Mouse (Mus musculus): ENCODE measurements around the gene Crp. TPM values are rescaled to one million over a fixed set of nuclear protein-coding genes. Genes with fewer than 3 reads are reported as not detected.

Crp gene
- polyA plus RNA-seq, 1 experiment, result not detected

GRCm38 (mm10) chr1:172759525-172759924 is 61.7 kb downstream of the Crp start:
- Histone ChIP-seq H3K4me3 (replicated peaks; ENCODE audit: control insufficient read depth, low read depth, low read length) (no peak overlapping the region), H3K4me1 (ENCODE audit: control insufficient read depth, insufficient read depth, low read length) (no peaks in the 10 kb centered on the region), H3K27ac (ENCODE audit: control insufficient read depth, insufficient read depth, low read depth, low read length, poor library complexity) (no peak overlapping the region)
- 69% methylated on average over 1 of the region's 1 CpGs for WGBS
- no peak for TF ChIP-seq CTCF (IDR thresholded peaks at IDR 0.05; ENCODE audit: control insufficient read depth, insufficient read depth, low read length)
- TF ChIP-seq POLR2A (IDR thresholded peaks at IDR 0.05; ENCODE audit: borderline replicate concordance, control insufficient read depth, low read depth, low read length), result no peak

GRCm38 (mm10) chr1:172779195-172779594 is 81.3 kb downstream of the Crp start:
- TF ChIP-seq POLR2A (IDR thresholded peaks at IDR 0.05; ENCODE audit: borderline replicate concordance, control insufficient read depth, low read depth, low read length) (no peak), CTCF (IDR thresholded peaks at IDR 0.05; ENCODE audit: control insufficient read depth, insufficient read depth, low read length) (no peak)
- WGBS, result 82% methylated on average over 5 of the region's 5 CpGs
- no peak overlapping the region for H3K4me3 ChIP-seq (replicated peaks; ENCODE audit: control insufficient read depth, low read depth, low read length)
- no peak overlapping the region for H3K27ac ChIP-seq (ENCODE audit: control insufficient read depth, insufficient read depth, low read depth, low read length, poor library complexity)
- H3K4me1 ChIP-seq (ENCODE audit: control insufficient read depth, insufficient read depth, low read length), result no peaks in the 10 kb centered on the region

- H3K27ac ChIP-seq (ENCODE audit: control insufficient read depth, insufficient read depth, low read depth, low read length, poor library complexity), result no peak overlapping the region
- WGBS, result 63% methylated on average over 2 of the region's 2 CpGs
- no peak for TF ChIP-seq POLR2A (IDR thresholded peaks at IDR 0.05; ENCODE audit: borderline replicate concordance, control insufficient read depth, low read depth, low read length)
- no peaks in the 10 kb centered on the region for H3K4me1 ChIP-seq (ENCODE audit: control insufficient read depth, insufficient read depth, low read length)
- no peak overlapping the region for H3K4me3 ChIP-seq (replicated peaks; ENCODE audit: control insufficient read depth, low read depth, low read length)
Observed at GRCm38 (mm10) chr1:172785322-172785721, 87.5 kb downstream of the Crp start.

- 23% methylated on average over 1 of the region's 1 CpGs for WGBS
- Histone ChIP-seq H3K4me3 (replicated peaks; ENCODE audit: control insufficient read depth, low read depth, low read length) (no peak overlapping the region), H3K4me1 (ENCODE audit: control insufficient read depth, insufficient read depth, low read length) (no peaks in the 10 kb centered on the region), H3K27ac (ENCODE audit: control insufficient read depth, insufficient read depth, low read depth, low read length, poor library complexity) (no peak overlapping the region)
- TF ChIP-seq POLR2A (IDR thresholded peaks at IDR 0.05; ENCODE audit: borderline replicate concordance, control insufficient read depth, low read depth, low read length) (no peak), CTCF (IDR thresholded peaks at IDR 0.05; ENCODE audit: control insufficient read depth, insufficient read depth, low read length) (no peak)
Observed at GRCm38 (mm10) chr1:172785886-172786285, 88.0 kb downstream of the Crp start.

- TF ChIP-seq POLR2A (IDR thresholded peaks at IDR 0.05; ENCODE audit: borderline replicate concordance, control insufficient read depth, low read depth, low read length), result no peak
- no peak for TF ChIP-seq CTCF (IDR thresholded peaks at IDR 0.05; ENCODE audit: control insufficient read depth, insufficient read depth, low read length)
- no peak overlapping the region for H3K4me3 ChIP-seq (replicated peaks; ENCODE audit: control insufficient read depth, low read depth, low read length)
- no peaks in the 10 kb centered on the region for H3K4me1 ChIP-seq (ENCODE audit: control insufficient read depth, insufficient read depth, low read length)
- no peak overlapping the region for H3K27ac ChIP-seq (ENCODE audit: control insufficient read depth, insufficient read depth, low read depth, low read length, poor library complexity)
- WGBS, result 66% methylated on average over 2 of the region's 2 CpGs
Observed at GRCm38 (mm10) chr1:172828975-172829374, 131.1 kb downstream of the Crp start.

GRCm38 (mm10) chr1:172847044-172847761 is 149.3 kb downstream of the Crp start:
- Histone ChIP-seq H3K4me3 (replicated peaks; ENCODE audit: control insufficient read depth, low read depth, low read length) (no peak overlapping the region), H3K4me1 (ENCODE audit: control insufficient read depth, insufficient read depth, low read length) (no peaks in the 10 kb centered on the region), H3K27ac (ENCODE audit: control insufficient read depth, insufficient read depth, low read depth, low read length, poor library complexity) (no peak overlapping the region)
- no peak for TF ChIP-seq CTCF (IDR thresholded peaks at IDR 0.05; ENCODE audit: control insufficient read depth, insufficient read depth, low read length)
- TF ChIP-seq POLR2A (IDR thresholded peaks at IDR 0.05; ENCODE audit: borderline replicate concordance, control insufficient read depth, low read depth, low read length), result no peak
- WGBS, result 64% methylated on average over 2 of the region's 2 CpGs

GRCm38 (mm10) chr1:172848171-172848570 is 150.3 kb downstream of the Crp start:
- 78% methylated on average over 2 of the region's 2 CpGs for WGBS
- Histone ChIP-seq H3K4me1 (ENCODE audit: control insufficient read depth, insufficient read depth, low read length) (no peaks in the 10 kb centered on the region), H3K4me3 (replicated peaks; ENCODE audit: control insufficient read depth, low read depth, low read length) (no peak overlapping the region), H3K27ac (ENCODE audit: control insufficient read depth, insufficient read depth, low read depth, low read length, poor library complexity) (no peak overlapping the region)
- TF ChIP-seq POLR2A (IDR thresholded peaks at IDR 0.05; ENCODE audit: borderline replicate concordance, control insufficient read depth, low read depth, low read length) (no peak), CTCF (IDR thresholded peaks at IDR 0.05; ENCODE audit: control insufficient read depth, insufficient read depth, low read length) (no peak)

GRCm38 (mm10) chr1:172875265-172875664 is 177.4 kb downstream of the Crp start:
- Histone ChIP-seq H3K27ac (ENCODE audit: control insufficient read depth, insufficient read depth, low read depth, low read length, poor library complexity) (no peak overlapping the region), H3K4me1 (ENCODE audit: control insufficient read depth, insufficient read depth, low read length) (no peaks in the 10 kb centered on the region), H3K4me3 (replicated peaks; ENCODE audit: control insufficient read depth, low read depth, low read length) (no peak overlapping the region)
- 73% methylated on average over 4 of the region's 4 CpGs for WGBS
- no peak for TF ChIP-seq POLR2A (IDR thresholded peaks at IDR 0.05; ENCODE audit: borderline replicate concordance, control insufficient read depth, low read depth, low read length)
- TF ChIP-seq CTCF (IDR thresholded peaks at IDR 0.05; ENCODE audit: control insufficient read depth, insufficient read depth, low read length), result no peak

GRCm38 (mm10) chr1:172876675-172877074 is 178.8 kb downstream of the Crp start:
- WGBS, result 78% methylated on average over 1 of the region's 1 CpGs
- no peak overlapping the region for H3K27ac ChIP-seq (ENCODE audit: control insufficient read depth, insufficient read depth, low read depth, low read length, poor library complexity)
- H3K4me1 ChIP-seq (ENCODE audit: control insufficient read depth, insufficient read depth, low read length), result no peaks in the 10 kb centered on the region
- H3K4me3 ChIP-seq (replicated peaks; ENCODE audit: control insufficient read depth, low read depth, low read length), result no peak overlapping the region
- TF ChIP-seq CTCF (IDR thresholded peaks at IDR 0.05; ENCODE audit: control insufficient read depth, insufficient read depth, low read length), result no peak
- no peak for TF ChIP-seq POLR2A (IDR thresholded peaks at IDR 0.05; ENCODE audit: borderline replicate concordance, control insufficient read depth, low read depth, low read length)

Other genes with a start within 250 kb of the Crp start
- gene Slamf9, start 222.7 kb upstream of the Crp start, polyA plus RNA-seq (2011; ENCODE audit: insufficient read depth, insufficient read length, low replicate concordance, missing spikeins), result 1.7 and 5.4 TPM in 2 replicates
- 3.1 and 3.7 TPM in 2 replicates for gene Igsf9, start 216.3 kb upstream of the Crp start, polyA plus RNA-seq (2011; ENCODE audit: insufficient read depth, insufficient read length, low replicate concordance, missing spikeins)
- gene Tagln2, start 198.0 kb upstream of the Crp start, polyA plus RNA-seq (2011; ENCODE audit: insufficient read depth, insufficient read length, low replicate concordance, missing spikeins), result 66.2 and 153 TPM in 2 replicates
- 0.47 and 5.2 TPM in 2 replicates for gene Cfap45, start 177.3 kb upstream of the Crp start, polyA plus RNA-seq (2011; ENCODE audit: insufficient read depth, insufficient read length, low replicate concordance, missing spikeins)
- gene Vsig8, start 142.1 kb upstream of the Crp start, polyA plus RNA-seq (2011; ENCODE audit: insufficient read depth, insufficient read length, low replicate concordance, missing spikeins), result not detected in 2 replicates
- gene Slamf8, start 107.5 kb upstream of the Crp start, polyA plus RNA-seq (2011; ENCODE audit: insufficient read depth, insufficient read length, low replicate concordance, missing spikeins), result 3.7 TPM in 1 of 2 replicates, not detected in the other
- gene Fcrl6, start 95.5 kb upstream of the Crp start, polyA plus RNA-seq (2011; ENCODE audit: insufficient read depth, insufficient read length, low replicate concordance, missing spikeins), result not detected in 2 replicates
- 3.2 and 7.2 TPM in 2 replicates for gene Dusp23, start 65.1 kb upstream of the Crp start, polyA plus RNA-seq (2011; ENCODE audit: insufficient read depth, insufficient read length, low replicate concordance, missing spikeins)
- not detected in 2 replicates for gene Apcs, start 197.0 kb downstream of the Crp start, polyA plus RNA-seq (2011; ENCODE audit: insufficient read depth, insufficient read length, low replicate concordance, missing spikeins)